Mouse (Mus musculus): Measurements from ENCODE around the gene Defb48. TPM values are rescaled to one million over a fixed set of nuclear protein-coding genes. Genes with fewer than 3 reads are reported as not detected.
A peak's percentile ranks its signal among the peaks of the same experiment; 100 is the strongest.

Defb48 gene
- polyA plus RNA-seq, 1 experiment, result not detected

- Histone ChIP-seq H3K4me1 (ENCODE audit: control insufficient read depth, insufficient read depth, low read length) (no peaks in the 10 kb centered on the region), H3K4me3 (replicated peaks; ENCODE audit: insufficient read depth, low read depth, low read length) (no peak overlapping the region), H3K27ac (ENCODE audit: insufficient read depth, low read length) (no peak overlapping the region), H3K27me3 (ENCODE audit: control insufficient read depth, insufficient read depth, low read length) (no peaks in the 10 kb centered on the region)
- 97% methylated on average over 3 of the region's 3 CpGs for WGBS
- no peak for DNase-seq
- TF ChIP-seq CTCF (IDR thresholded peaks at IDR 0.05; ENCODE audit: borderline replicate concordance, insufficient read depth, low read depth, low read length) (no peak), POLR2A (IDR thresholded peaks at IDR 0.05; ENCODE audit: borderline replicate concordance, insufficient read depth, low read length) (no peak)
Observed at GRCm38 (mm10) chr14:62946794-62947193, 37.5 kb downstream of the Defb48 start.

- Histone ChIP-seq H3K27ac (ENCODE audit: insufficient read depth, low read length) (0 out of 2 replicates have a peak overlapping the region, but pooled peaks have one; percentile 25), H3K27me3 (ENCODE audit: control insufficient read depth, insufficient read depth, low read length) (no peaks in the 10 kb centered on the region), H3K4me1 (ENCODE audit: control insufficient read depth, insufficient read depth, low read length) (no peaks in the 10 kb centered on the region; the same call in 1 of the 2 replicates), H3K4me3 (replicated peaks; ENCODE audit: insufficient read depth, low read depth, low read length) (no peak overlapping the region)
- DNase-seq, result no peak
- WGBS, result 63% methylated on average over 14 of the region's 14 CpGs
- no peak for TF ChIP-seq POLR2A (IDR thresholded peaks at IDR 0.05; ENCODE audit: borderline replicate concordance, insufficient read depth, low read length)
- no peak for TF ChIP-seq CTCF (IDR thresholded peaks at IDR 0.05; ENCODE audit: borderline replicate concordance, insufficient read depth, low read depth, low read length)
Observed at GRCm38 (mm10) chr14:62940383-62941074, 43.8 kb downstream of the Defb48 start.

GRCm38 (mm10) chr14:62939435-62939834 lies 44.9 kb downstream of the Defb48 start:
- DNase-seq, result no peak
- H3K27me3 ChIP-seq (ENCODE audit: control insufficient read depth, insufficient read depth, low read length), result no peaks in the 10 kb centered on the region
- 97% methylated on average over 3 of the region's 3 CpGs for WGBS
- no peak overlapping the region for H3K27ac ChIP-seq (ENCODE audit: insufficient read depth, low read length)
- no peak overlapping the region for H3K4me3 ChIP-seq (replicated peaks; ENCODE audit: insufficient read depth, low read depth, low read length)
- H3K4me1 ChIP-seq (ENCODE audit: control insufficient read depth, insufficient read depth, low read length), result no peaks in the 10 kb centered on the region; the same call in 1 of the 2 replicates
- TF ChIP-seq POLR2A (IDR thresholded peaks at IDR 0.05; ENCODE audit: borderline replicate concordance, insufficient read depth, low read length) (no peak), CTCF (IDR thresholded peaks at IDR 0.05; ENCODE audit: borderline replicate concordance, insufficient read depth, low read depth, low read length) (peak; percentile 42; the same call in 1 of the 2 replicates)

GRCm38 (mm10) chr14:62937675-62938074 lies 46.6 kb downstream of the Defb48 start:
- no peak for TF ChIP-seq POLR2A (IDR thresholded peaks at IDR 0.05; ENCODE audit: borderline replicate concordance, insufficient read depth, low read length)
- TF ChIP-seq CTCF (IDR thresholded peaks at IDR 0.05; ENCODE audit: borderline replicate concordance, insufficient read depth, low read depth, low read length), result peak; percentile 39; the same call in 1 of the 2 replicates
- H3K4me1 ChIP-seq (ENCODE audit: control insufficient read depth, insufficient read depth, low read length), result no peaks in the 10 kb centered on the region; the same call in 1 of the 2 replicates
- H3K27ac ChIP-seq (ENCODE audit: insufficient read depth, low read length), result no peak overlapping the region
- WGBS, result 36% methylated on average over 5 of the region's 5 CpGs
- DNase-seq, result peak; percentile 40 to 44
- H3K27me3 ChIP-seq (ENCODE audit: control insufficient read depth, insufficient read depth, low read length), result no peaks in the 10 kb centered on the region
- no peak overlapping the region for H3K4me3 ChIP-seq (replicated peaks; ENCODE audit: insufficient read depth, low read depth, low read length)

GRCm38 (mm10) chr14:62936631-62937380 lies 47.5 kb downstream of the Defb48 start:
- Histone ChIP-seq H3K4me1 (ENCODE audit: control insufficient read depth, insufficient read depth, low read length) (no peaks in the 10 kb centered on the region; the same call in 1 of the 2 replicates), H3K27me3 (ENCODE audit: control insufficient read depth, insufficient read depth, low read length) (no peaks in the 10 kb centered on the region), H3K27ac (ENCODE audit: insufficient read depth, low read length) (no peak overlapping the region), H3K4me3 (replicated peaks; ENCODE audit: insufficient read depth, low read depth, low read length) (no peak overlapping the region)
- TF ChIP-seq CTCF (IDR thresholded peaks at IDR 0.05; ENCODE audit: borderline replicate concordance, insufficient read depth, low read depth, low read length), result no peak
- no peak for TF ChIP-seq POLR2A (IDR thresholded peaks at IDR 0.05; ENCODE audit: borderline replicate concordance, insufficient read depth, low read length)
- DNase-seq, result no peak
- WGBS, result 85% methylated on average over 6 of the region's 6 CpGs

- WGBS, result 79% methylated on average over 9 of the region's 9 CpGs
- no peak overlapping the region for H3K27ac ChIP-seq (ENCODE audit: insufficient read depth, low read length)
- TF ChIP-seq POLR2A (IDR thresholded peaks at IDR 0.05; ENCODE audit: borderline replicate concordance, insufficient read depth, low read length), result no peak
- TF ChIP-seq CTCF (IDR thresholded peaks at IDR 0.05; ENCODE audit: borderline replicate concordance, insufficient read depth, low read depth, low read length), result no peak
- H3K27me3 ChIP-seq (ENCODE audit: control insufficient read depth, insufficient read depth, low read length), result no peaks in the 10 kb centered on the region
- no peak overlapping the region for H3K4me3 ChIP-seq (replicated peaks; ENCODE audit: insufficient read depth, low read depth, low read length)
- H3K4me1 ChIP-seq (ENCODE audit: control insufficient read depth, insufficient read depth, low read length), result no peaks in the 10 kb centered on the region; the same call in 1 of the 2 replicates
- no peak for DNase-seq
Observed at GRCm38 (mm10) chr14:62935361-62935760, 48.9 kb downstream of the Defb48 start.

GRCm38 (mm10) chr14:62928101-62928541 lies 56.2 kb downstream of the Defb48 start:
- no peak for DNase-seq
- Histone ChIP-seq H3K27ac (ENCODE audit: insufficient read depth, low read length) (no peak overlapping the region), H3K27me3 (ENCODE audit: control insufficient read depth, insufficient read depth, low read length) (no peaks in the 10 kb centered on the region), H3K4me1 (ENCODE audit: control insufficient read depth, insufficient read depth, low read length) (peaks cover 5% of the 10 kb centered on the region), H3K4me3 (replicated peaks; ENCODE audit: insufficient read depth, low read depth, low read length) (no peak overlapping the region)
- TF ChIP-seq POLR2A (IDR thresholded peaks at IDR 0.05; ENCODE audit: borderline replicate concordance, insufficient read depth, low read length) (no peak), CTCF (IDR thresholded peaks at IDR 0.05; ENCODE audit: borderline replicate concordance, insufficient read depth, low read depth, low read length) (no peak)
- WGBS, result 64% methylated on average over 5 of the region's 5 CpGs

Other genes starting within 250 kb of the Defb48 start
- 13.1 and 15.1 TPM in 2 replicates for gene Ints6, start 223.3 kb downstream of the Defb48 start, polyA plus RNA-seq (2012; rRNA removed)
- gene Wdfy2, start 146.8 kb downstream of the Defb48 start, polyA plus RNA-seq (2012; rRNA removed), result 15.1 and 15.8 TPM in 2 replicates
- 1.4 and 2.6 TPM in 2 replicates for gene Defb47, start 13.6 kb upstream of the Defb48 start, polyA plus RNA-seq (2012; rRNA removed)
- gene Defb43, start 27.3 kb upstream of the Defb48 start, polyA plus RNA-seq (2012; rRNA removed), result not detected in 2 replicates
- gene Defb42, start 62.5 kb upstream of the Defb48 start, polyA plus RNA-seq (2012; rRNA removed), result 6.5 and 8.1 TPM in 2 replicates
- gene Defb30, start 65.5 kb upstream of the Defb48 start, polyA plus RNA-seq (2012; rRNA removed), result not detected in 2 replicates

Measured in cerebellum, adult 2 months (tissue).